Mouse (Mus musculus) erythroblast, embryonic 14.5 days (primary cell): ENCODE results near the gene Kansl1. TPM values are rescaled to one million over a fixed set of nuclear protein-coding genes. Genes with fewer than 3 reads are reported as not detected.
A peak's percentile ranks its signal among the peaks of the same experiment; 100 is the strongest.

Source experiments
- H3K27me3 ChIP-seq: 2 replicates; pipeline ENCODE4 v1.6.1; 2012; ENCODE audit warnings: inconsistent platforms; ENCODE audit not compliant: control insufficient read depth
- H3K36me3 ChIP-seq: 2 replicates; pipeline ENCODE4 v1.6.1; 2012; ENCODE audit warnings: mild to moderate bottlenecking, inconsistent platforms; ENCODE audit not compliant: control insufficient read depth
- H3K4me1 ChIP-seq: 2 replicates; pipeline ENCODE4 v1.6.1; 2012; ENCODE audit warnings: inconsistent platforms; ENCODE audit not compliant: control insufficient read depth
- H3K4me3 ChIP-seq: replicated peaks from 2 replicates; pipeline ENCODE3; 2012; ENCODE audit warnings: moderate library complexity, mild to moderate bottlenecking, inconsistent platforms
- H3K9me3 ChIP-seq: 2 replicates; pipeline ENCODE4 v1.6.1; 2012; ENCODE audit warnings: low read length, inconsistent platforms, mixed read lengths; ENCODE audit not compliant: control insufficient read depth
- GATA1 ChIP-seq: IDR thresholded peaks from 2 replicates; pipeline ENCODE4 v1.6.1; 2012; ENCODE audit warnings: low read length, inconsistent platforms, mixed read lengths
- TAL1 ChIP-seq: IDR thresholded peaks from 3 replicates; pipeline ENCODE4 v1.6.1; 2012; ENCODE audit warnings: low read length, inconsistent platforms, mixed read lengths
- polyA plus RNA-seq: library from polyadenylated mRNA; stranded (reverse); fragments of >175 nt; gene quantifications from 2 replicates; pipeline ENCODE4 v1.2.3, GENCODE M21; 2012

The Kansl1 gene
- polyA plus RNA-seq, 1 experiment = 7.5 TPM

DNA sequence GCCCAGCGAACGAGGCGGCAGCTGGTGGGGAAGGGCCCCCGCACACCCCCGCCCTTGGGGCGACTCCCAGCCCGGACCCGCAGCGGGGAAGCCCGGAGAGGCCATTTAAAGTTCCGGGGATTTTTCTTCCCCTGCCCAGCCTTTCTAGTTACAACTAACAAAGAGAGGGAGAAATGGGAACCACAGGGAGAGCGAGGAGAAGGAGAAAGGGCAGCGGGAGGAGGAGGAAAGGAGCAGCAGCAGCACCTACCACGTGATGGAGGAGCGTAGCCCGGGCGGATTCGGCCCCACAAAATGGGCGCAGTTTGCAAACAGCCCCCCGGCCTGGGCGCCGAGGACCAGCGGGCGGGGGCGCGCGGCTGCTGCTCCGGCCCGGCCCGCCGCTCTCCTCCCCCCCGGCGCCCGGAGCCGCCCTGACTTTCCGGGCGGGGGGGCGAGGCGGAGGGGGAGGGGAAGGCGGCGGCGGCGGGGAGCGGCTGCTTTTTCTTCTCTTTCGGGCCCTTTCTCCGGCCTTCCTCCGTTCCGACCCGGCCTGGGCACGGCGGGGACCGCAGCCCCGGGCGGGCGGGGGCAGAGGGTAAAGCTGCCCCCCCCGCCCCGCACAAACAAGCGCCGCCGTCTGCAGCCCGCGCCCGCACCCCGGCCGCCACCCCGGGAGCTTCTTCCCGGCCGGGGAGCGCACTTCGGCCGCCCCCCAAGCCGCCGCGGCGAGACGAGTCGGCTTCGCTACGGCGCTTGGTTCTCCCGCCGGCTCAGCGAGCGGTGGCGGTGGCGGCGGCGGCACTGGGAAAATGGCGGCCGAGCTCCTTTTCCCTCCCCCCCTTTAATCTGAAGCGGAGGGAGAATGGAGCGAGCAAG is 27.0 kb downstream of the Kansl1 start:
- Histone ChIP-seq H3K4me3 (peak overlapping the region; percentile 90), H3K9me3 (no peaks in the 10 kb centered on the region), H3K4me1 (peaks cover 65% of the 10 kb centered on the region), H3K27me3 (no peaks in the 10 kb centered on the region), H3K36me3 (peaks cover 3% of the 10 kb centered on the region)
- TF ChIP-seq TAL1 = no peak
- TF ChIP-seq GATA1 = no peak

DNA sequence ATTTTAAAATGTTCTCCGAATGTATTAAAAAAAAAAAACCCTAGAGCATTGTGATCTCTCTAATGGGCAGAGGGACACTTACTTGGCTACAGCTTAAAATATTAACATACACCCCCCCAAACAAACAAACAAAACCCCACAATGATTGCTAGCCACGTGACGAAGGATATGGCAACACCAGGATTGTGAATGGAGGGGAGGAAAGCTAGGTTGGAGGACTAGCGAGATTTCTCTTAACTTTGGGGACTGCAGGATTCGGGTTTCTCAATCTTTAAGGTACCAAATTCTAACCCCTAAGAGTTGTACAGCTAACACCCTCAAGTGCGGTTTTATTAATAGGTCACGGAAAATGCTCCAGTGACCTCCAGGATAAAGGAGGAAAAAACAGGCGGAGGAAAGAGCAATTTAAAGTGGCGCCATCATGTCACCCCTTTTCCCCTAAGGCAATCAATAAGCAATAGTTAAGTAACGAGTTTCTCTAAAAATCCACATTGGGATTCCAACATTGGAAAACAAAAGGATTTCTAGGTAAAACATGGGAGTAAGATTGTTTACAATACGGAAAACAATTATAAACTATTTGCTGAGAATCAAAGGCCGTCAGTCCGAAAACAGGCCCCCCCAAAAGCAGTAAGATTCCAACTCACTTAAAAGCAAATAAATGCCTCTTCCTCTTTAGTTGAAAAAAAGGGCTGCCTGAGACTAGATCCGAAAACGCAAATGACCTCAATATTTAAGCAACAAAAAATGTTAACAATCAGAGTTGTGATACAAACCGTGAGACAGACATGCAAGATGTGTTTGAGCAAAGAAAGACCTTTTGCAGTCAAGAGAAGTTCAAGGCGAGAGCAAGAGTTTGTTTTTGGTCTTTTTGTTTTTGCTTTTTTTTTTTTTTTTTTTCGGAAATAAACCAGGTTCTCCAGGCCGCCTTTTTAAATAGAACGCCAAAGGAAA is 27.9 kb downstream of the Kansl1 start:
- H3K4me3 ChIP-seq = peak overlapping the region; percentile 90
- H3K36me3 ChIP-seq = peaks cover 3% of the 10 kb centered on the region
- peaks cover 63% of the 10 kb centered on the region for H3K4me1 ChIP-seq
- H3K9me3 ChIP-seq = no peaks in the 10 kb centered on the region
- no peak for TF ChIP-seq TAL1
- TF ChIP-seq GATA1 = no peak
- H3K27me3 ChIP-seq = no peaks in the 10 kb centered on the region

DNA sequence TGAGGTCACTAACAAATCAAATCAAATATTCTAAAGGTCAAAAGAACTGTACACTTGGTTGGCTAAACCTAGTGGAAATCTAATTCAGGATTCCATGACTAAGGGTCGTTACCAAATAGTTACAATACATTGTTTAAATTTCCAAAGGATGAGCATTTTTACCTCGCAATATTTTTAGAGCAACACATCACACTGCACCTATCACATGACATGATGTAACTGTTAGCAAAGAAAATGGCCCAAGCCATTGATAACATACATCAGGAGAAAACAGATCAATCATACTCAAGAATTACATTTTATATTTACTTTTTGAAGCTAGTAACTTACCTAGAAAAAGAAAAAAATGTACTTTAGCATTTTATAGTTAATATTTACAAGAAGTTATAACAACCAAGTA is 29.0 kb downstream of the Kansl1 start:
- TF ChIP-seq TAL1 (no peak), GATA1 (no peak)
- H3K9me3 ChIP-seq = no peaks in the 10 kb centered on the region
- peak overlapping the region; percentile 90 for H3K4me3 ChIP-seq

DNA sequence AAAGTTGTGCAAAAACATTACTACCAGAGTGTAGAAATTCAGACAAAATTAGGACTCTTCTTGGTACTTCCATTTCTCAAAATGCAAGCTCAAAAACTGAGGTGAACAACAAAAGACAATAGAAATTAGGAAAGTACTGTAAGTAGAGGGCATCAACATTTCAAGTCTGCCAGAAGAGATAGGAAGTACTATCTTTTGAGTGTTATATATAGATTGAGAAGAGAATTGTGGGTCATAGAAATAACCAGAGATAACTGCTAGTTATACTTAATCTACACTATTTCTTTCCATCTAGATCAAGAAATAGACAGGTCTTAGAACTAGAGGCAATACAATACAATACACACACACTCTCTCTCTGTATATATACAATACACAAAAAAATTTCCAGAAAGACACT is 30.2 kb downstream of the Kansl1 start:
- Histone ChIP-seq H3K4me1 (peaks cover 61% of the 10 kb centered on the region), H3K27me3 (no peaks in the 10 kb centered on the region), H3K4me3 (peak overlapping the region; percentile 30)

More for the DNA sequence above, 29.0 kb downstream of the Kansl1 start:
- H3K27me3 ChIP-seq = no peaks in the 10 kb centered on the region
- peaks cover 3% of the 10 kb centered on the region for H3K36me3 ChIP-seq
- peaks cover 64% of the 10 kb centered on the region for H3K4me1 ChIP-seq

DNA sequence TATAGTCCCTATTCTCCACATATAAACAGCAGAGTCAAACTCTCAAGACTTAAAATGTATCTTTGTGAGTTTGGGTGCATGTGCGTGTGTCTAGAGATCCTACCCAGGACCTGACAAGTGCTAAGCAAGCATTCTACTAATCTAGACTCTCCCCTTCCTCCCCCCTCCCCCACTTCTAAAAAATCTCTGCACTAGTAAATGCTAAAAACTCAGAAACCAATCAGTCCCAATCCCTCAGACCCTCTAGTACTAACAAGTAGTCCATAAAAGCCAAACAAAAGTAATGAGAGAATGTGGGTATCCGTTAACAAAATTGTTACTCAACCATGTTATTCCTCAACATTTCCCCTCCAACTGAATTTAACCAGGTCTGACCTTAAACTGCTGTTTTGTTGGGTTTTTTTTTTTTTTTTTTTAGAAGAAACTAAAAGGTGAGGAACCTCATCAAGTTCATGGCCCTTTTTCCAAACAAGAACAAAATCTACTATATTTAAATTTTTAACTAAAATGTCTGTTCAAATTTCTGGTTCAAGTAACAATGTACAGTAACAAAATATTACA is 32.2 kb downstream of the Kansl1 start:
- H3K9me3 ChIP-seq = no peaks in the 10 kb centered on the region
- H3K27me3 ChIP-seq = no peaks in the 10 kb centered on the region
- TF ChIP-seq GATA1 = no peak
- TF ChIP-seq TAL1 = no peak
- peaks cover 7% of the 10 kb centered on the region for H3K36me3 ChIP-seq
- no peak overlapping the region for H3K4me3 ChIP-seq
- peaks cover 59% of the 10 kb centered on the region for H3K4me1 ChIP-seq

More for the DNA sequence above, 30.2 kb downstream of the Kansl1 start:
- no peak for TF ChIP-seq TAL1
- TF ChIP-seq GATA1 = no peak
- Histone ChIP-seq H3K9me3 (no peaks in the 10 kb centered on the region), H3K36me3 (peaks cover 7% of the 10 kb centered on the region)

DNA sequence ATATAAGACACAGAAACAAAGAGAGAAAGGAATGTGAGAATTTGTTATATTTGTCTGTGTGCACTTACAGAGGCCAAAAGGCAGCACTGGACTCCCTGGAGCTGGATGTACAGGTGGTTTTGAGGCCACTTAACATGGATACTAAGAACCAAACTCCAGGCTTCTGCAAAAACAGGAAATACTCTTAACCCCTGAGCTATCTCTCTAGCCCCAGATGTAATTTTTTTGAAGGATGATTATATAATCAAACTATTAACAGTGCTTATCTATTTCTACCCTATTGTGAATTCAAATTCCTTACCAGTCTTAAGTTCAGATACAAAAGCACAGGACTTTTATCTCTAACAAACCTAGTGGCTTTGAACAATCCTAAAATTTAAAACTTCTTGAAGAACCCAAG is 32.9 kb downstream of the Kansl1 start:
- H3K27me3 ChIP-seq = no peaks in the 10 kb centered on the region
- H3K4me1 ChIP-seq = peaks cover 59% of the 10 kb centered on the region
- peaks cover 7% of the 10 kb centered on the region for H3K36me3 ChIP-seq

DNA sequence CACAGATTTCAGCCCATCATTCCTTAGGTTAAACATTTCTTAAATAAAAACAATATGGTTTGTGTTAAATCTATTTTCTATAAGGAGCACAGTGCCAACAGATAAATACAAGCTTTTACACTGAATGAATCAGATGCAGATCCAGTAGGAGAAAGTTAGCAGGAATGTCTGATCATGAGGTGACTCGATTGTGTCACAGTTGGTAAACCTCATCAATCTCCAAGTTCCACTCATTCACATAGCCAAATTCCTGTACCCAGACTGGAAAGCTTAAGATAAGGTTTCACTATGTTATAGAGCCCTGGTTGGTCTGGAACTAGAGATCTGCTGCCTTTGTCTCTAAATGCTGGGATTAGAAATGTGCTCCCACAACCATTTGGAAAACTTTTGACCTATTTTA is 33.5 kb downstream of the Kansl1 start:
- H3K27me3 ChIP-seq = no peaks in the 10 kb centered on the region
- no peaks in the 10 kb centered on the region for H3K9me3 ChIP-seq
- H3K4me3 ChIP-seq = no peak overlapping the region
- TF ChIP-seq GATA1 (no peak), TAL1 (no peak)
- peaks cover 9% of the 10 kb centered on the region for H3K36me3 ChIP-seq
- H3K4me1 ChIP-seq = peaks cover 59% of the 10 kb centered on the region

More for the DNA sequence above, 32.9 kb downstream of the Kansl1 start:
- no peak overlapping the region for H3K4me3 ChIP-seq
- no peaks in the 10 kb centered on the region for H3K9me3 ChIP-seq
- no peak for TF ChIP-seq GATA1
- no peak for TF ChIP-seq TAL1

DNA sequence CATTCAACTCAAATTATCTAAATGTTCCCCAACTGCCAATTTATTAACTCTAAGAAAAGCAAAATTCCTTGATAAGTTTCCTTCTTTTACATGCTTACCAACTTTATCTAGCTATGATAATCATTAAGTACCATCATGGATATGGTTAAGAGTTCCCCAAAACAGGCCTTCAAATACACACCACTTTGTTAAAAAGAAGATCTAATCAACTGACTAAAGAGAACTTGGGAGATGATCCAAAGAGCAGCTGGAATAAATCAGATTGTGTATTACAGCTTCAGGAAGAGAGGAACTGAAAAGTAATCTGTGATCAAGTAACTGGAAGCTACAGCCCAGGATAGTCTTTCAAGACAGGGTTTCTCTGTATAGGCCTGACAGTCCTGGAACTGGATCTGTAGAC is 36.4 kb downstream of the Kansl1 start:
- Histone ChIP-seq H3K4me3 (no peak overlapping the region), H3K27me3 (no peaks in the 10 kb centered on the region), H3K36me3 (peaks cover 15% of the 10 kb centered on the region), H3K9me3 (no peaks in the 10 kb centered on the region), H3K4me1 (peaks cover 43% of the 10 kb centered on the region)
- TF ChIP-seq TAL1 (no peak), GATA1 (no peak)
